Mouse (Mus musculus) stomach, postnatal 0 days (tissue): ENCODE results near the gene Gramd2. TPM values are rescaled to one million over a fixed set of nuclear protein-coding genes. Genes with fewer than 3 reads are reported as not detected.
A peak's percentile ranks its signal among the peaks of the same experiment; 100 is the strongest.

Experiments used
- ATAC-seq: fragments of 200-750 bp; cut with Nextera tagmentation; 2 replicates; pipeline ENCODE4 v1.8.0; 2017; ENCODE audit not compliant: low FRiP score, low TSS enrichment
- DNase-seq: peaks from one replicate; pipeline ENCODE4 v3.0.0-alpha.2; 2016; ENCODE audit warnings: low spot score
- H3K27ac ChIP-seq: fragments of 300-500 bp; sonication (generic); replicated peaks from 2 replicates; pipeline ENCODE4 v1.5.1; 2014; ENCODE audit warnings: mild to moderate bottlenecking, control low read depth
- H3K27me3 ChIP-seq: fragments of 300-500 bp; sonication (generic); 2 replicates; pipeline ENCODE4 v1.6.1; 2014; ENCODE audit warnings: low read length; ENCODE audit not compliant: control insufficient read depth, insufficient read depth
- H3K36me3 ChIP-seq: fragments of 300-500 bp; sonication (generic); 2 replicates; pipeline ENCODE4 v1.6.1; 2014; ENCODE audit warnings: low read length, mixed read lengths; ENCODE audit not compliant: control insufficient read depth, insufficient read depth
- H3K4me1 ChIP-seq: fragments of 300-500 bp; sonication (generic); replicated peaks from 2 replicates; pipeline ENCODE4 v1.6.1; 2014; ENCODE audit warnings: antibody characterized with exemption; ENCODE audit not compliant: control insufficient read depth, insufficient read depth
- H3K4me2 ChIP-seq: fragments of 300-500 bp; sonication (generic); replicated peaks from 2 replicates; pipeline ENCODE4 v1.6.1; 2014; ENCODE audit warnings: low read depth, mild to moderate bottlenecking, control low read depth, moderate library complexity
- H3K4me3 ChIP-seq: fragments of 300-500 bp; sonication (generic); 2 replicates; pipeline ENCODE4 v1.5.1; 2014; ENCODE audit warnings: low read depth, low read length, control low read depth
- H3K9ac ChIP-seq: fragments of 300-500 bp; sonication (generic); 2 replicates; pipeline ENCODE4 v1.6.1; 2014; ENCODE audit warnings: mild to moderate bottlenecking, low read length, control low read depth, mixed read lengths
- H3K9me3 ChIP-seq: fragments of 300-500 bp; sonication (generic); 2 replicates; pipeline ENCODE4 v1.6.1; 2016; ENCODE audit warnings: low read length; ENCODE audit not compliant: control insufficient read depth
- CTCF ChIP-seq: IDR thresholded peaks from 2 replicates; pipeline ENCODE4 v1.5.1; 2016; ENCODE audit warnings: antibody characterized with exemption, low read depth, mild to moderate bottlenecking, moderate library complexity
- EP300 ChIP-seq: optimal IDR thresholded peaks from 2 replicates; pipeline ENCODE3; 2016; ENCODE audit warnings: antibody characterized with exemption
- WGBS: fragments of 180-500 bp; shearing (Covaris S2); extraction: QIAGEN DNeasy Blood & Tissue Kit; methylation state at CpG from one replicate; pipeline ENCODE4 v1.1.7; 2014; 5-methylcytosine and 5-hydroxymethylcytosine counted together
- polyA plus RNA-seq: library from polyadenylated mRNA; unstranded; fragments of >200 nt; fragmentation: Nextera tagmentation; extraction: Ambion mirVana; gene quantifications from 2 replicates; pipeline ENCODE4 v1.2.1, GENCODE M21; 2015

The Gramd2 gene
- polyA plus RNA-seq = 5.9 and 6.7 TPM in 2 replicates

DNA sequence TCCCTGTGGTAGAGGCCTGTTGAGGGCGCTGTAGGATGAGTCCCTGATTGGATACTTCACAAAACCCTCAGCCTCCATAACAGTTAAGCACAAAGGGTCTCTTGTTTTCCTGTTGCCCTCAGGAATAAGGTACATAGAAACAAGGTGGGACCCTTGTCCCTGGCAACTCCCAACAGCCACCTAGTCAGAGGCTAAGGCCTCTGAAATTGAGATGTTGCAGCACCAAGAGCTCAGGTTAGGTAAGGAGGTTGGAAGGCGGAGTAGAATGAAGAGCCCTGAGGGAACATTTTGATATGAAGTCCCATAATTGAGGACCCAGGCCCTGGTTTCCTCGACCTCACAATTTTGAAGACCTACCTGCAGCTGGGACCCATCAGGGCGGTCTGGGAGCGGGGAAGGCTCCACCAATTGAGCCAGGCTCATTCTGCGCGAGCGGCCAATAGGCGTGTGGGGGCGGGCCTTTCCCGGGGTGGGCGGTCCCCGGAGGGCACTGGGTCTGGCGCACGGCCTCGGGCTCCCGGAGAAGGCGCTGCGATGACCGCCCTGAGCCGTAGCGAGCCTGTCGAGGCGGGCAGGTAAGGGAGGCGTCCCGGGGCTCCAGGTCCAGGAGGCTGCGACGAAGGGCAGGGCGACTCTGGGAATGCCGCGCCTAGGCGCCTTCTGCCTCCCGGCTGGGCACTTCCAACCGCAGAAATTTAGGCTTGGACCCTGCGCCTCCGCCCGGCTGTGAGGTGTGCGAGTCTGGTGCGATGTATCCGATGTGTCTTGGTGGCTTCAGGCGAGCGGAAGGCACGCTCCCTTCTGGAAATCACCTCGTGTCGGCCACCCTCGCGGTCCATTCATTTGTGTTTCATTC lies at the start of gene Gramd2:
TSS of gene Gramd2 (plus strand) at position 467 of the 856 bp plus-strand sequence.
- Histone ChIP-seq H3K4me3 (peak within 1 kb of the TSS; percentile 54), H3K4me2 (peak within 1 kb of the TSS; percentile 83), H3K9me3 (no peaks in the 10 kb centered on the region), H3K27me3 (no peaks in the 10 kb centered on the region), H3K27ac (peak within 1 kb of the TSS; percentile 81), H3K9ac (peak within 1 kb of the TSS; percentile 66), H3K36me3 (peaks cover 12% of the 10 kb centered on the region), H3K4me1 (peaks cover 3% of the 10 kb centered on the region; the same call in 1 of the 2 replicates)
- TF ChIP-seq CTCF (no peak), EP300 (no peak)
- 2% methylated on average over 47 of the region's 47 CpGs for WGBS
- DNase-seq (peak; percentile 95), ATAC-seq (peak; percentile 92)

DNA sequence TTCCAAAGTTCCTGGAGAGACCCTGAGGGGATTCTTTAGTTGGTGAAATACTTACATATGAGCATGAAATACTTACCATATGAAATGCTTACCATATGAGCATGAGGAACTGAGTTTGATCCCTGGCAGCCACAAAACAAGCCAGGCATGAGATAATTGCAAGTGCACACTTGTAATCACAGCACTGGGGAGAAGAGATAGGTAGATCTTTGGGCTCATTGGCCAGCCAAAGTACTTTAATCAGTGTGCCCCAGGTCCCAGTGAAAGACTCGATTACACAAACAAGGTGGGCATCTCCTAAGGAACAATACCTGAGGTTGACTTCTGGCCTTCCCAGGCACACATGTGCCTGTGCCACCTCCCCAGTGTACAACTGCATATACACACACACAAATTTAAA lies 41.6 kb upstream of the Gramd2 start:
- WGBS = 94% methylated on average over 1 of the region's 1 CpGs
- DNase-seq (no peak), ATAC-seq (no peak)
- H3K27ac ChIP-seq = no peak overlapping the region
- H3K9me3 ChIP-seq = no peaks in the 10 kb centered on the region
- TF ChIP-seq EP300 (no peak), CTCF (no peak)
- peaks cover 25% of the 10 kb centered on the region for H3K36me3 ChIP-seq
- no peak overlapping the region for H3K4me3 ChIP-seq
- H3K4me1 ChIP-seq = no peaks in the 10 kb centered on the region
- no peaks in the 10 kb centered on the region for H3K27me3 ChIP-seq
- H3K4me2 ChIP-seq = no peak overlapping the region
- H3K9ac ChIP-seq = no peak overlapping the region

DNA sequence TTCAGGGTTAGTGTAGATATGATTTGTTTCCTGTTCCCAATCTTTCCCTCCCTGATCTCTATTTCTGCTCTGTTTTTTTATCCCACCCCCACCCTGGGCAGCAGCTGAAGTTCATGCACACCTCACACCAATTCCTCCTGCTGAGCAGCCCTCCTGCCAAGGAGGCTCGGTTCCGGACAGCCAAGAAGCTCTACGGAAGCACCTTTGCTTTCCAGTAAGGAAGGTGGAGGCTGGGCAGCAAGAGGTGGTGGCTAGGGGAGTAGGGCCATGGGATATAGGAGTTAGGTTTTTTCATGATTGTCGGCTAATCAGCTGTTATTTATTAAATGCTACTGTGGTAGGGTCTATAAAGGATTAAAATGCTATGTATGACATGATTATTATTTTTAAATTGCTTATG lies 40.0 kb upstream of the Gramd2 start:
- H3K9ac ChIP-seq = no peak overlapping the region
- TF ChIP-seq EP300 (no peak), CTCF (no peak)
- ATAC-seq = no peak
- H3K27me3 ChIP-seq = no peaks in the 10 kb centered on the region
- DNase-seq = no peak
- 87% methylated on average over 4 of the region's 4 CpGs for WGBS
- peaks cover 20% of the 10 kb centered on the region for H3K36me3 ChIP-seq
- no peaks in the 10 kb centered on the region for H3K4me1 ChIP-seq
- H3K27ac ChIP-seq = no peak overlapping the region
- H3K4me3 ChIP-seq = no peak overlapping the region
- no peaks in the 10 kb centered on the region for H3K9me3 ChIP-seq
- H3K4me2 ChIP-seq = no peak overlapping the region

DNA sequence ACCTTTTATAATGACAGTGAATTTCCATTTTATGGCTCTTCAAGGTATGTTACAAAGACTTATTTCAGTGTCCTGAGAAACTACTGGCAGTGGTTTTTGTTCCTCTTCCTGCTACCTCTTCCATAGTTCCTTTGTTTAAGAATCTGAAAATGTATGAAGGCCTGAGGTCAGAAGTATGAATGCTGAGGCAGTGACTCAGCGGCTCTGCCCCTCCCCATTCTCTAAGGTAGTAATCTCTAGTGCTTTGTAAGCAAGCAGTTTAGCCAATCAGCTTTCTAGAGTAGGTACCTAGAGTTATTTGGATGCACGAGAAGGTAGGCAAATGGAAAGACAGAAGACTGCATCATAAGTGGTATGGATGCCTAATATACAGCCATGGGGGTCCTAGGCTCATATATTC lies 38.6 kb upstream of the Gramd2 start:
- DNase-seq = peak; percentile 49
- no peaks in the 10 kb centered on the region for H3K9me3 ChIP-seq
- no peak overlapping the region for H3K27ac ChIP-seq
- H3K4me3 ChIP-seq = no peak overlapping the region
- WGBS = 72% methylated on average over 2 of the region's 2 CpGs
- H3K4me2 ChIP-seq = no peak overlapping the region
- TF ChIP-seq CTCF (no peak), EP300 (no peak)
- no peaks in the 10 kb centered on the region for H3K27me3 ChIP-seq
- H3K4me1 ChIP-seq = no peaks in the 10 kb centered on the region
- peak; percentile 84 for ATAC-seq
- H3K36me3 ChIP-seq = peaks cover 14% of the 10 kb centered on the region; the same call in 1 of the 2 replicates
- no peak overlapping the region for H3K9ac ChIP-seq

DNA sequence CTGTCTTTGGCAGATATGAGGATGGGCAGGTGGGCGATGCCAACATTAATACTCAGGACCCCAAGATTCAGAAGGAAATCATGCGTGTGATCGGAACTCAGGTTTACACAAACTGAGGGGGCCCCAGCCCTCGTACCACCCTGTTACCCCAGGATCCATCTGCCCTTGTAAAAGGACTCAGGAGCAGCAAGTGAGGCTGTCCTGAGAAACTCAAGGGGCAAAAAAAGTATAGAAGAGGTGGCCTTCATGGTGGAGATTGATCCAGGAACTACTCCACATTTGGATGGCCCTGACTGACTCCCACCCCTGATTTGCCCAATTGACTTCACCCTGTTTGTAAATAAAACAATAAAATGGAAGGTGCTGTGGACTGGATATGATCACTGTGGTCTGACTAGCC lies 30.0 kb upstream of the Gramd2 start:
- 98% methylated on average over 4 of the region's 4 CpGs for WGBS
- Histone ChIP-seq H3K4me1 (no peaks in the 10 kb centered on the region), H3K9me3 (no peaks in the 10 kb centered on the region), H3K27ac (no peak overlapping the region), H3K4me2 (no peak overlapping the region), H3K9ac (no peak overlapping the region), H3K4me3 (no peak overlapping the region), H3K27me3 (no peaks in the 10 kb centered on the region), H3K36me3 (peaks cover 4% of the 10 kb centered on the region; the same call in 1 of the 2 replicates)
- ATAC-seq (no peak), DNase-seq (no peak)
- no peak for TF ChIP-seq EP300
- TF ChIP-seq CTCF = no peak

DNA sequence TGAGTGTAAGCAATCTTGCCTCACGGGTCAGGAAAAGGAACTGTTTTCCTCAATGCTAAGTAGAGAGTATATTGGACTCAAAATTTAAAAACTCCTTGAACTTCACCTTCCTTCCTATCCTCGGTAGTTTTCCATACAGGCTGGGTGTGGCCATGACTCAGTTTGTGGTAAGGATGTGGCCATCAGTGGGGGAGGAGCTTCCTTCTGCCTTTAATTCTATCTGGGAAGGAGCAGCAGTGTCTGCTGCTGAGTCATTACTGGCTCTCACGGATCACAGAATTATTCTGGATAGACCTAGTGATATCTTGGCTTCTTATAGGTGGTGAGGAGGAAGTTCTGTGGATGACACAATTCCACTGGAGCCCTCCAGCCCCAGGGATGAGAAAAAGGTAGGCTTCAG lies 26.6 kb upstream of the Gramd2 start:
- no peak overlapping the region for H3K9ac ChIP-seq
- H3K27ac ChIP-seq = peak overlapping the region; percentile 63
- 15% methylated on average over 3 of the region's 3 CpGs for WGBS
- H3K4me1 ChIP-seq = peaks cover 5% of the 10 kb centered on the region
- no peak overlapping the region for H3K4me2 ChIP-seq
- DNase-seq (peak; percentile 69), ATAC-seq (no peak)
- no peaks in the 10 kb centered on the region for H3K9me3 ChIP-seq
- H3K4me3 ChIP-seq = no peak overlapping the region
- no peaks in the 10 kb centered on the region for H3K27me3 ChIP-seq
- peaks cover 4% of the 10 kb centered on the region; the same call in 1 of the 2 replicates for H3K36me3 ChIP-seq
- TF ChIP-seq CTCF = no peak
- no peak for TF ChIP-seq EP300
